Mouse (Mus musculus) stomach, embryonic 14.5 days (tissue): Measurements from ENCODE around the gene Nfe2. TPM values are rescaled to one million over a fixed set of nuclear protein-coding genes. Genes with fewer than 3 reads are reported as not detected.

Experiments used
- ATAC-seq: fragments of 200-750 bp; cut with Nextera tagmentation; 2 replicates; pipeline ENCODE4 v1.8.0; 2017; ENCODE audit warnings: low read depth, moderate TSS enrichment; ENCODE audit not compliant: insufficient number of reproducible peaks, insufficient read depth, low FRiP score
- H3K27ac ChIP-seq: fragments of 300-500 bp; sonication (generic); 2 replicates; pipeline ENCODE4 v1.5.1; 2014; ENCODE audit warnings: mild to moderate bottlenecking, low read length, moderate library complexity, mixed read lengths
- H3K27me3 ChIP-seq: fragments of 300-500 bp; sonication (generic); 2 replicates; pipeline ENCODE4 v1.6.1; 2014; ENCODE audit warnings: low read length, control low read depth, mixed read lengths; ENCODE audit not compliant: control insufficient read depth, insufficient read depth
- H3K36me3 ChIP-seq: fragments of 300-500 bp; sonication (generic); 2 replicates; pipeline ENCODE4 v1.6.1; 2014; ENCODE audit warnings: mild to moderate bottlenecking, control low read depth, low read length, moderate library complexity, mixed read lengths; ENCODE audit not compliant: control insufficient read depth, insufficient read depth
- H3K4me1 ChIP-seq: fragments of 300-500 bp; sonication (generic); 2 replicates; pipeline ENCODE4 v1.6.1; 2014; ENCODE audit warnings: low read length, control low read depth, mixed read lengths; ENCODE audit not compliant: control insufficient read depth, insufficient read depth
- H3K4me2 ChIP-seq: fragments of 300-500 bp; sonication (generic); replicated peaks from 2 replicates; pipeline ENCODE4 v1.6.1; 2014; ENCODE audit warnings: low read depth, low read length, control low read depth
- H3K4me3 ChIP-seq: fragments of 300-500 bp; sonication (generic); 2 replicates; pipeline ENCODE4 v1.5.1; 2014; ENCODE audit warnings: low read depth, low read length, control low read depth
- H3K9ac ChIP-seq: fragments of 300-500 bp; sonication (generic); replicated peaks from 2 replicates; pipeline ENCODE4 v1.6.1; 2014; ENCODE audit warnings: low read depth, mild to moderate bottlenecking, control low read depth, low read length, moderate library complexity, mixed read lengths
- H3K9me3 ChIP-seq: fragments of 300-500 bp; sonication (generic); 2 replicates; pipeline ENCODE4 v1.6.1; 2016; ENCODE audit warnings: low read depth, low read length, control low read depth; ENCODE audit not compliant: control insufficient read depth
- WGBS: fragments of 180-500 bp; shearing (Covaris S2); extraction: QIAGEN DNeasy Blood & Tissue Kit; methylation state at CpG from one replicate; pipeline ENCODE4 v1.1.7; 2014; 5-methylcytosine and 5-hydroxymethylcytosine counted together
- microRNA counts: library from miRNA; unstranded; fragments of <30 nt; microRNA quantifications from one replicate; lab custom pipeline; 2016
- microRNA-seq: library from miRNA; unstranded; fragments of <30 nt; microRNA quantifications from one replicate; pipeline ENCODE4, GENCODE M21; 2016
- polyA plus RNA-seq: library from polyadenylated mRNA; unstranded; fragments of >200 nt; fragmentation: Nextera tagmentation; extraction: Ambion mirVana; gene quantifications from 2 replicates; pipeline ENCODE4 v1.2.1, GENCODE M21; 2014

Nfe2 gene
- polyA plus RNA-seq, 1 experiment from 2014 or later: 2.0 TPM

DNA sequence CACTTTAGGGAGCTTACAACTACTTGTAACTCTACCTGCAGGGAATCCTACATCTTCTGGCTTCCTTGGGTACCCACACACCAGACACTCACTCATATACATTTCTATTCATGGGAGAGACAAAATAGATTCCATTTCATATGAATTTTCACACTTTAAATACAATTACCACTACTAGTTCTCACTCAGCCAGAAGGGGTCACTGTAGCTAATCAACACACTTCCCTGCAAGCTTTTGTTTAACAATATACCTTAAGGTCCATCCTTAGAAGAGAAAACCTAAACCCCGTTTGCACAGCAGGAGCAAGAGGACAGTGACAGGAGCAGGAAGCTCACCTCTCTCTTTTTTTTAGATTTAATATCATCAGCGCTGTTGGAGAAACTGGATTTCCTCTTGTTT is 53.0 kb downstream of the Nfe2 start:
- Histone ChIP-seq H3K4me1 (0 out of 2 replicates have a peak, but pooled peaks cover 9% of the 10 kb centered on the region), H3K4me2 (no peak overlapping the region), H3K36me3 (peaks cover 45% of the 10 kb centered on the region), H3K4me3 (no peak overlapping the region), H3K9ac (no peak overlapping the region), H3K27ac (no peak overlapping the region), H3K27me3 (no peaks in the 10 kb centered on the region), H3K9me3 (no peaks in the 10 kb centered on the region)
- no peak for ATAC-seq
- 57% methylated on average over 2 of the region's 2 CpGs for WGBS

DNA sequence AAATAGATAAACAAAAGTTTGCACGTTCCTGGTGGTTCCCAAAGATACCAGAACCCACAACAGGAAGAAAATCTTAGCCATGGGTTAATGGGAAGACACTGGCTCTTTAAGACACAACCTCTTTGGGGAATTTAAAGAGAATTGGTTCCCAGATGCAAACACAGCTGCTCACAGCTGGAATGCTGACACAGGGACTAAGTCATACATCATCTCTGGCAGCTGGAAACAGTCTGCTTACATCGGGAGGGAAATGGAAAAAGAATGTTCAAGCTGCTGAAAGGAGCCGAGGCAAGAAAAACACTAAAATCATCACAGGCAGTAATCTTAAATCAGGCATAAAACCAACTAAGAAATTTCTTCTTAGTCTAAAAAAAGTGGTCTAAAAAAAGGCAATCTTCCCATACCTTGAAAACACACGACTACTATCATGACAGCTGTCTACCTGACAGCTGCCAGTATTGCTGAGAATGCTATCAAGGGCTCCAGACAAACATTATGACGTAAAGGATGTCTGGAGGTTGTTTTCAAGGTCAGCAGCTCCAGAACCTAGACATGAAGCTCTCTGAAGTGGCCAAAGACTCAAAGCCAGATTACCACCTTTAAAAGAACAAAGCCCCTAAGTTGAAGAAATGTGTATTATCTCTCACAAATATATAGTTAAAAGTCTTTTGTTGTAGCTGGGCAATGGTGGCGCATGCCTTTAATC is 56.0 kb downstream of the Nfe2 start:
- no peaks in the 10 kb centered on the region for H3K9me3 ChIP-seq
- H3K4me1 ChIP-seq: 0 out of 2 replicates have a peak, but pooled peaks cover 9% of the 10 kb centered on the region
- peak; percentile 74; the same call in 1 of the 2 replicates for ATAC-seq
- WGBS: 29% methylated on average over 6 of the region's 6 CpGs
- no peak overlapping the region for H3K4me3 ChIP-seq
- no peaks in the 10 kb centered on the region for H3K27me3 ChIP-seq
- no peak overlapping the region for H3K4me2 ChIP-seq
- H3K9ac ChIP-seq: no peak overlapping the region
- H3K27ac ChIP-seq: peak overlapping the region; percentile 76
- H3K36me3 ChIP-seq: peaks cover 59% of the 10 kb centered on the region

MicroRNAs encoded within 50 kb of the gene (microRNA counts, 519-probe panel; counts per million panel counts)
- microRNA mmu-miR-148b (lab: Ali Mortazavi, UCI): 3,684 counts per million, percentile 73 among the panel's probes with 10 or more counts

Small RNA genes within 50 kb of the gene (microRNA-seq; reads per million reads assigned to microRNA genes)
- gene Mir148b: 419 reads per million, percentile 63 among the genes with 10 or more reads in this experiment

Other genes starting within 250 kb of the Nfe2 start
- 23.4 and 26.5 TPM in 2 replicates for gene Hoxc4, start 239.5 kb downstream of the Nfe2 start, polyA plus RNA-seq
- 21.4 and 22.2 TPM in 2 replicates for gene Smug1, start 91.3 kb downstream of the Nfe2 start, polyA plus RNA-seq
- gene Cbx5, start 18.6 kb downstream of the Nfe2 start, polyA plus RNA-seq: 141 and 154 TPM in 2 replicates
- 852 and 906 TPM in 2 replicates for gene Hnrnpa1, start 18.0 kb downstream of the Nfe2 start, polyA plus RNA-seq
- gene Copz1, start 14.3 kb upstream of the Nfe2 start, polyA plus RNA-seq: 281 and 289 TPM in 2 replicates
- 0.24 and 0.46 TPM in 2 replicates for gene Gpr84, start 52.2 kb upstream of the Nfe2 start, polyA plus RNA-seq
- gene Zfp385a, start 81.7 kb upstream of the Nfe2 start, polyA plus RNA-seq: 11.1 and 11.7 TPM in 2 replicates
- 67.5 and 71.2 TPM in 2 replicates for gene Itga5, start 108.4 kb upstream of the Nfe2 start, polyA plus RNA-seq
- gene Gtsf1, start 172.1 kb upstream of the Nfe2 start, polyA plus RNA-seq: not detected in 2 replicates
- not detected in 2 replicates for gene Gtsf2, start 190.1 kb upstream of the Nfe2 start, polyA plus RNA-seq
- 3.1 and 3.2 TPM in 2 replicates for gene Nckap1l, start 195.4 kb upstream of the Nfe2 start, polyA plus RNA-seq
- gene Pde1b, start 244.6 kb upstream of the Nfe2 start, polyA plus RNA-seq: 15.4 and 15.8 TPM in 2 replicates